Comparison of ENCODE assay signal across 9 mouse cellular contexts in genomic region chr7:142561856-142562404, GRCm38 (mm10). TPM values are rescaled to one million over a fixed set of nuclear protein-coding genes. Genes with fewer than 3 reads are reported as not detected.
A peak's percentile ranks its signal among the peaks of the same experiment; 100 is the strongest.
DNase-seq lines count a peak whose midpoint lies in the region; ATAC-seq and TF ChIP-seq lines count a peak whose summit lies in the region.
"Had no signal": no experiment of that assay in that cellular context is flagged by ENCODE, and none has a peak within 500 bp of the region (broad histone marks: within the 10 kb centered on the region; RNA-seq: fewer than 3 reads in every experiment).

No protein-coding gene starts in this region.

- peak overlapping the region; percentile 49; the same call in 1 of the 2 replicates for H3K9ac ChIP-seq in heart, embryonic 14.5 days (ENCODE audit: low read length)
- no peak overlapping the region for H3K9ac ChIP-seq in midbrain, postnatal 0 days (replicated peaks; ENCODE audit: low read length, poor library complexity, severe bottlenecking)
- H3K9ac ChIP-seq in midbrain, embryonic 13.5 days (replicated peaks), result no peak overlapping the region
- H3K9ac ChIP-seq in intestine, embryonic 16.5 days (ENCODE audit: low read depth, low read length), result peak overlapping the region; percentile 35
- H3K9ac ChIP-seq in stomach, embryonic 16.5 days (ENCODE audit: low read length), result no peak overlapping the region
- H3K9ac ChIP-seq: forebrain, embryonic 13.5 days had no signal

- H3K4me3 ChIP-seq in heart, embryonic 14.5 days (ENCODE audit: control insufficient read depth in 1 of 2, insufficient read depth in 1 of 2, low read depth in 1 of 2, low read length in 2 of 2), result no peak overlapping the region
- no peak overlapping the region for H3K4me3 ChIP-seq in midbrain, postnatal 0 days (ENCODE audit: low read depth, low read length)
- H3K4me3 ChIP-seq in midbrain, embryonic 13.5 days (replicated peaks), result no peak overlapping the region
- H3K4me3 ChIP-seq in intestine, embryonic 16.5 days (ENCODE audit: low read length), result no peak overlapping the region
- no peak overlapping the region for H3K4me3 ChIP-seq in stomach, embryonic 16.5 days (replicated peaks; ENCODE audit: low read length)
- H3K4me3 ChIP-seq: forebrain, embryonic 13.5 days had no signal

- no peaks in the 10 kb centered on the region for H3K9me3 ChIP-seq in heart, embryonic 14.5 days (ENCODE audit: control insufficient read depth, low read length)
- no peaks in the 10 kb centered on the region for H3K9me3 ChIP-seq in midbrain, postnatal 0 days (ENCODE audit: low read length)
- H3K9me3 ChIP-seq in midbrain, embryonic 13.5 days, result no peaks in the 10 kb centered on the region
- no peaks in the 10 kb centered on the region for H3K9me3 ChIP-seq in intestine, embryonic 16.5 days (ENCODE audit: control insufficient read depth, low read length)
- no peaks in the 10 kb centered on the region for H3K9me3 ChIP-seq in stomach, embryonic 16.5 days (replicated peaks; ENCODE audit: control insufficient read depth, low read length)
- H3K9me3 ChIP-seq: forebrain, embryonic 13.5 days had no signal

- peak overlapping the region in 1 of 2 experiments; percentile 16; a peak in 1 of 4 replicates for H3K27ac ChIP-seq in heart, embryonic 14.5 days (replicated peaks in 1 of 2; ENCODE audit: control insufficient read depth in 1 of 2, insufficient read depth in 1 of 2, low read depth in 2 of 2, low read length in 2 of 2)
- no peak overlapping the region for H3K27ac ChIP-seq in midbrain, postnatal 0 days (ENCODE audit: low read depth, low read length)
- H3K27ac ChIP-seq in midbrain, embryonic 13.5 days, result no peak overlapping the region
- H3K27ac ChIP-seq in intestine, embryonic 16.5 days (ENCODE audit: low read length), result peak overlapping the region; percentile 72
- peak overlapping the region; percentile 63 for H3K27ac ChIP-seq in stomach, embryonic 16.5 days (ENCODE audit: low read length)
- H3K27ac ChIP-seq: forebrain, embryonic 13.5 days had no signal

- no peaks in the 10 kb centered on the region for H3K27me3 ChIP-seq in heart, embryonic 14.5 days (ENCODE audit: control insufficient read depth, insufficient read depth, low read length)
- no peaks in the 10 kb centered on the region for H3K27me3 ChIP-seq in midbrain, postnatal 0 days (ENCODE audit: insufficient read depth, low read length)
- 0 out of 2 replicates have a peak, but pooled peaks cover 3% of the 10 kb centered on the region for H3K27me3 ChIP-seq in midbrain, embryonic 13.5 days
- H3K27me3 ChIP-seq in intestine, embryonic 16.5 days (replicated peaks; ENCODE audit: control insufficient read depth, insufficient read depth, low read length), result no peaks in the 10 kb centered on the region
- no peaks in the 10 kb centered on the region for H3K27me3 ChIP-seq in stomach, embryonic 16.5 days (ENCODE audit: control insufficient read depth, insufficient read depth, low read length)
- H3K27me3 ChIP-seq: forebrain, embryonic 13.5 days had no signal

- no peak for DNase-seq in heart, postnatal 36 days
- DNase-seq in midbrain, postnatal 0 days (ENCODE audit: low spot score), result peak; percentile 23
- no peak for DNase-seq in gastrocnemius, adult 18-20 months (ENCODE audit: low spot score)
- no peak for DNase-seq in kidney, postnatal 14 days

- intact Hi-C loops in heart, postnatal 36 days (cut with DNase I), result no loop called here

- no peaks in the 10 kb centered on the region for H3K36me3 ChIP-seq in heart, embryonic 14.5 days (ENCODE audit: control insufficient read depth, insufficient read depth, low read length)
- H3K36me3 ChIP-seq in midbrain, postnatal 0 days (ENCODE audit: insufficient read depth, low read length), result no peaks in the 10 kb centered on the region
- no peaks in the 10 kb centered on the region for H3K36me3 ChIP-seq in midbrain, embryonic 13.5 days
- H3K36me3 ChIP-seq in intestine, embryonic 16.5 days (ENCODE audit: control insufficient read depth, insufficient read depth, low read length), result no peaks in the 10 kb centered on the region
- no peaks in the 10 kb centered on the region for H3K36me3 ChIP-seq in stomach, embryonic 16.5 days (ENCODE audit: control insufficient read depth, insufficient read depth, low read length)

- peaks cover 28 to 35% of the 10 kb centered on the region in 2 experiments for H3K4me1 ChIP-seq in heart, embryonic 14.5 days (ENCODE audit: control insufficient read depth in 2 of 2, insufficient read depth in 2 of 2, low read length in 2 of 2)
- no peaks in the 10 kb centered on the region for H3K4me1 ChIP-seq in midbrain, postnatal 0 days (ENCODE audit: insufficient read depth, low read length)
- H3K4me1 ChIP-seq in midbrain, embryonic 13.5 days (replicated peaks), result peaks cover 26% of the 10 kb centered on the region
- H3K4me1 ChIP-seq in intestine, embryonic 16.5 days (ENCODE audit: control insufficient read depth, insufficient read depth, low read length), result peaks cover 69% of the 10 kb centered on the region
- H3K4me1 ChIP-seq in stomach, embryonic 16.5 days (ENCODE audit: control insufficient read depth, insufficient read depth, low read length), result peaks cover 58% of the 10 kb centered on the region

- no peak for TF ChIP-seq CTCF in midbrain, postnatal 0 days (IDR thresholded peaks at IDR 0.05)

- no peak overlapping the region for H3K4me2 ChIP-seq in heart, embryonic 14.5 days (ENCODE audit: low read length)
- no peak overlapping the region for H3K4me2 ChIP-seq in midbrain, postnatal 0 days (ENCODE audit: low read depth, low read length, poor library complexity, severe bottlenecking)
- H3K4me2 ChIP-seq in midbrain, embryonic 13.5 days (replicated peaks), result no peak overlapping the region
- H3K4me2 ChIP-seq in intestine, embryonic 16.5 days (ENCODE audit: low read depth, low read length), result no peak overlapping the region
- no peak overlapping the region for H3K4me2 ChIP-seq in stomach, embryonic 16.5 days (ENCODE audit: low read depth, low read length)
- H3K4me2 ChIP-seq: forebrain, embryonic 13.5 days had no signal

- ATAC-seq in heart, embryonic 14.5 days (ENCODE audit: insufficient number of reproducible peaks, insufficient read depth, low FRiP score, low read depth), result no peak
- ATAC-seq in midbrain, postnatal 0 days (ENCODE audit: low FRiP score), result no peak
- no peak for ATAC-seq in midbrain, embryonic 13.5 days
- ATAC-seq in intestine, embryonic 16.5 days, result no peak
- no peak for ATAC-seq in stomach, embryonic 16.5 days (ENCODE audit: insufficient read depth, low FRiP score)
- ATAC-seq: forebrain, embryonic 13.5 days had no signal

- WGBS in heart, embryonic 14.5 days, result 64% methylated on average over 4 of the region's 4 CpGs
- WGBS in midbrain, postnatal 0 days, result 86% methylated on average over 4 of the region's 4 CpGs
- 73% methylated on average over 4 of the region's 4 CpGs for WGBS in midbrain, embryonic 13.5 days
- 45% methylated on average over 4 of the region's 4 CpGs for WGBS in intestine, embryonic 16.5 days
- 56% methylated on average over 4 of the region's 4 CpGs for WGBS in stomach, embryonic 16.5 days

RNA-seq across cellular contexts. Expression of gene Mrpl23, which starts 29.4 kb away (rescaled TPM):
- 23.5 and 23.8 TPM in 2 replicates for polyA plus RNA-seq in heart, embryonic 14.5 days (2014; fragmentation: Nextera tagmentation; extraction: Ambion mirVana)
- total RNA-seq in heart, postnatal 36 days (2021), result 10 to 100 TPM; 12.8 to 13.1 TPM
- 56.3 and 60.8 TPM in 2 replicates for total RNA-seq in midbrain, postnatal 0 days (2014; rRNA removed)
- 24.6 and 30.1 TPM in 2 replicates for polyA plus RNA-seq in midbrain, postnatal 0 days (2015; fragmentation: Nextera tagmentation; extraction: Ambion mirVana)
- polyA plus RNA-seq in midbrain, embryonic 13.5 days (2015; fragmentation: Nextera tagmentation; extraction: Ambion mirVana), result 12.8 and 13.7 TPM in 2 replicates
- 50.3 and 58.1 TPM in 2 replicates for polyA plus RNA-seq in intestine, embryonic 16.5 days (2015; fragmentation: Nextera tagmentation; extraction: Ambion mirVana)
- 16.2 and 30.7 TPM in 2 replicates for polyA plus RNA-seq in stomach, embryonic 16.5 days (2015; fragmentation: Nextera tagmentation; extraction: Ambion mirVana)
- total RNA-seq in gastrocnemius, adult 18-20 months (2021), result 1 to 10 TPM; 1.7 to 1.9 TPM

Comparison
In these comparisons a context has a peak if more than half of its experiments do, and no peak if none do; other contexts are left out.
1. H3K27ac ChIP-seq: peak in intestine, embryonic 16.5 days (single experiment) and stomach, embryonic 16.5 days (single experiment); none in midbrain, postnatal 0 days (single experiment) and midbrain, embryonic 13.5 days (single experiment).
2. H3K9ac ChIP-seq: peak in heart, embryonic 14.5 days (single experiment) and intestine, embryonic 16.5 days (single experiment); none in midbrain, postnatal 0 days (single experiment), midbrain, embryonic 13.5 days (single experiment) and stomach, embryonic 16.5 days (single experiment).